Mouse (Mus musculus) left cerebral cortex, postnatal 25 days (tissue): ENCODE measurements around the gene Padi1. TPM values are rescaled to one million over a fixed set of nuclear protein-coding genes. Genes with fewer than 3 reads are reported as not detected.

ENCODE experiments used
- total RNA-seq, 2 experiments: library from RNA; stranded (reverse); gene quantifications; 2 replicates each; pipeline ENCODE4 v1.2.3; 2021

The Padi1 gene
- total RNA-seq, 2 experiments from 2014 or later, result not detected

Other genes with a start within 250 kb of the Padi1 start
- gene Arhgef10l, start 179.8 kb downstream of the Padi1 start, total RNA-seq, result 10 to 100 TPM; 53.2 to 57.9 TPM
- 10 to 100 TPM; 80.4 to 84.3 TPM for gene Rcc2, start 145.2 kb downstream of the Padi1 start, total RNA-seq
- gene Padi6, start 103.1 kb downstream of the Padi1 start, total RNA-seq, result under 1 TPM; 0.32 to 0.44 TPM
- not detected for gene Padi4, start 71.5 kb downstream of the Padi1 start, total RNA-seq
- gene Padi3, start 35.1 kb downstream of the Padi1 start, total RNA-seq, result not detected
- 10 to 100 TPM in 1 of 2 experiments, 1 to 10 TPM in 1; 9.5 to 12.1 TPM for gene Padi2, start 60.6 kb upstream of the Padi1 start, total RNA-seq
- 100 to 1,000 TPM; 187 to 191 TPM for gene Sdhb, start 115.4 kb upstream of the Padi1 start, total RNA-seq
- gene Atp13a2, start 141.1 kb upstream of the Padi1 start, total RNA-seq, result 100 to 1,000 TPM; 162 to 171 TPM
- 1 to 10 TPM; 4.4 to 4.5 TPM for gene Mfap2, start 164.6 kb upstream of the Padi1 start, total RNA-seq
- 10 to 100 TPM; 51.4 to 62.7 TPM for gene Crocc, start 214.8 kb upstream of the Padi1 start, total RNA-seq
- gene Necap2, start 232.6 kb upstream of the Padi1 start, total RNA-seq, result 10 to 100 TPM; 36.3 to 46.0 TPM
- gene Spata21, start 242.6 kb upstream of the Padi1 start, total RNA-seq, result under 1 TPM; 0.55 to 0.83 TPM